Comparison of ENCODE assay signal across 8 mouse cellular contexts in the genomic region with DNA sequence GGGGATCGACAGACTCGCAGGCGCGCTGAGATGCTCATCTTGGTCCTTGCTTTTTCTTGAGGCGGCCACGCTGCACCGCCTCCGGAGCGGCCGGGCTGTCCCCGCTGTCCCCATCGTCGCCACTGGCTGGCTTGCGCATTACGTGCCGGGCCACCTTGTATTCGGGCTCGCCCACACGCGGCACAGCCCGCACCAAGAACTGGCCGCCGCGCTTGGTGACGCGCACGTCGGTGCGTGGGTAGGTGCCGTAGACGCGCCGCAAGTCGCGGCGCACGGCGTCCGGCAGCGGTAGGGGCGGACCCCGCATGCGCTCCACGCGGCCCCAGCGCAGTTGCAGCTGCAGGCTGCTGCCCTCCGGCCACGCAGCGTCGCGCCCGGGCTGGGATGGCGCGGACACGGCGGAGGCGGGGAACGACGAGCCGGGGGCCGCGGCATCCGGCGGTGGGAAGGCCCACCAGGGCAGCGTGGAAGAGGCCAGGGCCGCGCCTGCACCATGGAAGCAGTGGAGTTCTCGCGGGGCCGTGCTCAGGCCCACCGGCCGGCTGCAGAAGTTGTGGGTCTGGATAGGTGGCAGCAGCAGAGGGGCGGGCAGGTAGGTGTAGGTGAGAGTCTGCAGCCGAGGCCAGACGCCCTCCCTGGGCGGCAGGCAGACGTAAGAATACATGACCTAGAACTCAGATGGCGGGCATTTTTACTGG. TPM values are rescaled to one million over a fixed set of nuclear protein-coding genes. Genes with fewer than 3 reads are reported as not detected.
DNase-seq lines count a peak whose midpoint lies in the region; ATAC-seq and TF ChIP-seq lines count a peak whose summit lies in the region.

No protein-coding gene starts in this region.

- no peaks in the 10 kb centered on the region for H3K36me3 ChIP-seq in neural tube, embryonic 14.5 days (ENCODE audit: control insufficient read depth, insufficient read depth, low read length)

- peak overlapping the region; percentile 88 for H3K9ac ChIP-seq in neural tube, embryonic 14.5 days (replicated peaks; ENCODE audit: low read depth, low read length)

- H3K4me2 ChIP-seq in neural tube, embryonic 14.5 days (ENCODE audit: low read depth, low read length) = peak overlapping the region; percentile 90

- H3K4me3 ChIP-seq in cerebellum, adult 2 months (replicated peaks; ENCODE audit: insufficient read depth, low read depth, low read length) = peak overlapping the region; percentile 74
- H3K4me3 ChIP-seq in lung, adult 2 months (replicated peaks; ENCODE audit: extremely low read depth, low read depth, low read length) = peak overlapping the region; percentile 66
- H3K4me3 ChIP-seq in neural tube, embryonic 14.5 days (ENCODE audit: low read depth, low read length) = peak overlapping the region; percentile 69

- no peak for TF ChIP-seq CTCF in cerebellum, adult 2 months (IDR thresholded peaks at IDR 0.05; ENCODE audit: borderline replicate concordance, insufficient read depth, low read depth, low read length)
- TF ChIP-seq CTCF in lung, adult 2 months (IDR thresholded peaks at IDR 0.05; ENCODE audit: insufficient read depth, low read length) = no peak

- H3K4me1 ChIP-seq in cerebellum, adult 2 months (ENCODE audit: control insufficient read depth, insufficient read depth, low read length) = peaks cover 5% of the 10 kb centered on the region
- peaks cover 3% of the 10 kb centered on the region; the same call in 1 of the 2 replicates for H3K4me1 ChIP-seq in lung, adult 2 months (ENCODE audit: control insufficient read depth, insufficient read depth, low read length)
- peaks cover 12% of the 10 kb centered on the region for H3K4me1 ChIP-seq in neural tube, embryonic 14.5 days (ENCODE audit: control insufficient read depth, insufficient read depth, low read length)

- no peaks in the 10 kb centered on the region for H3K9me3 ChIP-seq in neural tube, embryonic 14.5 days (ENCODE audit: control insufficient read depth, low read length)

- under 1% methylated on average over 77 of the region's 78 CpGs for WGBS in cerebellum, adult 2 months
- under 1% methylated on average over 78 of the region's 78 CpGs for WGBS in lung, adult 2 months
- under 1% methylated on average over 77 of the region's 78 CpGs for WGBS in neural tube, embryonic 14.5 days

- DNase-seq in Muller cell, postnatal 12 days (ENCODE audit: inconsistent ontology term) = peak; percentile 91
- DNase-seq in cerebellum, adult 2 months = peak; percentile 92 to 94
- peak; percentile 78 for DNase-seq in heart, postnatal 4 days
- DNase-seq in layer of hippocampus, adult 8-10 months (ENCODE audit: low spot score in 2 of 2) = peak; percentile 86 to 88
- DNase-seq in lung, adult 2 months = peak; percentile 61
- peak; percentile 44 for DNase-seq in thymus, postnatal 14 days

- H3K27ac ChIP-seq in cerebellum, adult 2 months (ENCODE audit: insufficient read depth, low read length) = peak overlapping the region; percentile 97
- peak overlapping the region; percentile 94 for H3K27ac ChIP-seq in neural tube, embryonic 14.5 days (ENCODE audit: low read depth, low read length)

- H3K27me3 ChIP-seq in cerebellum, adult 2 months (ENCODE audit: control insufficient read depth, insufficient read depth, low read length) = no peaks in the 10 kb centered on the region
- H3K27me3 ChIP-seq in neural tube, embryonic 14.5 days (ENCODE audit: control insufficient read depth, insufficient read depth, low read length) = no peaks in the 10 kb centered on the region; the same call in 1 of the 2 replicates

- TF ChIP-seq POLR2A in cerebellum, adult 2 months (IDR thresholded peaks at IDR 0.05; ENCODE audit: borderline replicate concordance, insufficient read depth, low read length) = peak; percentile 89
- 0 out of 2 replicates have a peak, but pooled peaks have one; percentile 36 for TF ChIP-seq POLR2A in lung, adult 2 months (IDR thresholded peaks at IDR 0.05; ENCODE audit: borderline replicate concordance, extremely low read depth, low read depth, low read length)

- ATAC-seq in frontal cortex, adult (ENCODE audit: low TSS enrichment) = peak; percentile 92
- peak; percentile 96 for ATAC-seq in neural tube, embryonic 14.5 days (ENCODE audit: low read depth)

RNA-seq across cellular contexts. Expression of a gene that starts 1.2 kb away (rescaled TPM):
- 1.7 and 2.2 TPM in 2 replicates for polyA plus RNA-seq in cerebellum, adult 2 months (2012; rRNA removed)
- total RNA-seq in heart, postnatal 4 days (2021) = under 1 TPM in 1 of 2 experiments, not detected in 1; 0.18 TPM
- total RNA-seq in layer of hippocampus, adult 8-10 months (2022) = 1 to 10 TPM in 3 of 4 experiments, under 1 TPM in 1; 0.89 to 1.5 (median 1.3) TPM
- polyA plus RNA-seq in lung, adult 2 months (2012; rRNA removed) = 6.8 and 10.1 TPM in 2 replicates
- 2.0 and 3.9 TPM in 2 replicates for polyA plus RNA-seq in neural tube, embryonic 14.5 days (2014; fragmentation: Nextera tagmentation; extraction: Ambion mirVana)

RNA-seq across cellular contexts. Expression of a gene that starts 8.0 kb away (rescaled TPM):
- 32.3 and 32.9 TPM in 2 replicates for polyA plus RNA-seq in cerebellum, adult 2 months (2012; rRNA removed)
- total RNA-seq in heart, postnatal 4 days (2021) = 1 to 10 TPM; 3.1 to 4.2 TPM
- 10 to 100 TPM; 28.3 to 30.7 (median 30.3) TPM for total RNA-seq in layer of hippocampus, adult 8-10 months (2022)
- polyA plus RNA-seq in lung, adult 2 months (2012; rRNA removed) = 26.5 and 27.1 TPM in 2 replicates
- polyA plus RNA-seq in neural tube, embryonic 14.5 days (2014; fragmentation: Nextera tagmentation; extraction: Ambion mirVana) = 10.7 and 12.7 TPM in 2 replicates

RNA-seq across cellular contexts. Expression of a gene that starts 10.4 kb away (rescaled TPM):
- 258 and 262 TPM in 2 replicates for polyA plus RNA-seq in cerebellum, adult 2 months (2012; rRNA removed)
- 100 to 1,000 TPM in 1 of 2 experiments, 10 to 100 TPM in 1; 98.8 to 108 TPM for total RNA-seq in heart, postnatal 4 days (2021)
- 100 to 1,000 TPM; 158 to 175 (median 166) TPM for total RNA-seq in layer of hippocampus, adult 8-10 months (2022)
- 47.1 and 53.9 TPM in 2 replicates for polyA plus RNA-seq in lung, adult 2 months (2012; rRNA removed)
- polyA plus RNA-seq in neural tube, embryonic 14.5 days (2014; fragmentation: Nextera tagmentation; extraction: Ambion mirVana) = 346 and 359 TPM in 2 replicates

RNA-seq across cellular contexts. Expression of a gene that starts 20.9 kb away (rescaled TPM):
- polyA plus RNA-seq in cerebellum, adult 2 months (2012; rRNA removed) = 38.8 and 41.7 TPM in 2 replicates
- total RNA-seq in heart, postnatal 4 days (2021) = 1 to 10 TPM; 5.5 to 7.2 TPM
- 10 to 100 TPM; 22.9 to 29.3 (median 25.8) TPM for total RNA-seq in layer of hippocampus, adult 8-10 months (2022)
- polyA plus RNA-seq in lung, adult 2 months (2012; rRNA removed) = 10.7 and 15.5 TPM in 2 replicates
- polyA plus RNA-seq in neural tube, embryonic 14.5 days (2014; fragmentation: Nextera tagmentation; extraction: Ambion mirVana) = 42.5 and 53.1 TPM in 2 replicates

RNA-seq across cellular contexts. Expression of a gene that starts 22.0 kb away (rescaled TPM):
- 194 and 207 TPM in 2 replicates for polyA plus RNA-seq in cerebellum, adult 2 months (2012; rRNA removed)
- 1 to 10 TPM; 1.7 to 2.1 TPM for total RNA-seq in heart, postnatal 4 days (2021)
- total RNA-seq in layer of hippocampus, adult 8-10 months (2022) = 100 to 1,000 TPM; 602 to 631 (median 613) TPM
- 2.3 and 2.4 TPM in 2 replicates for polyA plus RNA-seq in lung, adult 2 months (2012; rRNA removed)
- polyA plus RNA-seq in neural tube, embryonic 14.5 days (2014; fragmentation: Nextera tagmentation; extraction: Ambion mirVana) = 85.8 and 127 TPM in 2 replicates

Comparison
In these comparisons a context has a peak if more than half of its experiments do, and no peak if none do; other contexts are left out.
1. Peak in every context shown above with its lines: DNase-seq, ATAC-seq, H3K4me3 ChIP-seq and H3K27ac ChIP-seq.